Mouse (Mus musculus) olfactory bulb, adult 2 months (tissue): ENCODE data around the gene Nradd. TPM values are rescaled to one million over a fixed set of nuclear protein-coding genes. Genes with fewer than 3 reads are reported as not detected.
A peak's percentile ranks its signal among the peaks of the same experiment; 100 is the strongest.

Source experiments
- H3K27ac ChIP-seq: fragments of 200-500 bp; 2 replicates; pipeline ENCODE4 v1.5.1; 2012; ENCODE audit warnings: low read depth, low read length; ENCODE audit not compliant: insufficient read depth
- H3K4me1 ChIP-seq: fragments of 200-500 bp; 2 replicates; pipeline ENCODE4 v1.6.1; 2012; ENCODE audit warnings: low read length; ENCODE audit not compliant: control insufficient read depth, insufficient read depth
- H3K4me3 ChIP-seq: fragments of 200-500 bp; 2 replicates; pipeline ENCODE4 v1.5.1; 2012; ENCODE audit warnings: mild to moderate bottlenecking, low read depth, low read length, moderate library complexity; ENCODE audit not compliant: insufficient read depth
- CTCF ChIP-seq: fragments of 200-500 bp; IDR thresholded peaks from 2 replicates; pipeline ENCODE4 v1.5.1; 2012; ENCODE audit warnings: low read depth, mild to moderate bottlenecking, low read length, moderate library complexity; ENCODE audit not compliant: insufficient read depth
- POLR2A ChIP-seq: fragments of 200-500 bp; IDR thresholded peaks from 2 replicates; pipeline ENCODE4 v1.6.1; 2012; ENCODE audit warnings: mild to moderate bottlenecking, low read depth, low read length, moderate library complexity; ENCODE audit not compliant: insufficient read depth
- WGBS: fragments of 180-500 bp; shearing (Covaris S2); methylation state at CpG from one replicate; pipeline ENCODE4 v1.1.7; 2018; 5-methylcytosine and 5-hydroxymethylcytosine counted together
- polyA plus RNA-seq: library from polyadenylated mRNA; stranded (reverse); fragments of >200 nt; gene quantifications from 2 replicates; pipeline ENCODE4 v1.2.4, GENCODE M21; 2012; ENCODE audit warnings: low replicate concordance; ENCODE audit not compliant: missing spikeins, insufficient read depth, insufficient read length

Nradd gene
- polyA plus RNA-seq, 1 experiment, result not detected

DNA sequence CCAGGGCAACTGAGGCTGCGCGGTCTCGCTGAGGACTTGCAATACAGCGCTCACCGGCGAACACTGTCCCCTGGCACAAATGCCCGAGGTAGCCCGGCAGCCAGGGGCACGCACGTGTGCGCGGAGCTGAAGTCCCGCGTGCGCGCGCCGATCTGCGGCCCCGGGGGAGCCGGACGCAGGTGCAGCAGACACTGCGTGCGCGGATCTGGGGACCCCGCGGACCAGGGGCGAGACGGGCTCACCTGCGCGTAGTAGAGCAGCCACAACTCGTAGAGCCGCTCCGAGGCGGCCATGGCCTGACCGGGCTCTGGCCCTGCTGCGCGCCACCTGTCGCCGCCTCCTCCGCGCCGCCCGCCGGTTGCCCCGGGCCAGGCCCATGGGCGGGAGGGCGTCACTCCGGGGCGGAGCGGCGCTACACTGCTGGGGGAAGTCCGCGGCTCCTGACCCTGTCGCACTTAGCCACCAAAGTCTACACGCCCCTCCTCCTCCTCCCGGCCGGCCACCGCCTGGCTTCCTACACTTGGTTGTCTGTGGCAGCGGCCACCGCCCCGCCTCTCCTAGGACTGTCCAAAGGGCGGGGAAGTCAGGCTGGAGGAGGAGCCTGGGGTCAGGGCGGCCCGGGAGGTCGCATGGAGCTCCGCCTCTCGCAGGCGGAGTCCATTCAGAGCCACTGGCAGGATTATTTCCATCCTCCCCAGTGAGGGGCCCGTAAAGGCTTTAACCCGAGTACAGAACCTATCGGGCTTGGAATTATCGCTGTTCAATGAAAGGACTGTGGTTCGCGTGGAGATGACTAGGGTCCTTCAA, 29.6 kb upstream of the Nradd start, which contains the start of gene Nbeal2:
Gene Nbeal2, minus strand, starts transcription at position 507 of the 807 bp plus-strand sequence.
- WGBS, result 1% methylated on average over 75 of the region's 75 CpGs
- TF ChIP-seq CTCF, result no peak
- TF ChIP-seq POLR2A, result 0 out of 2 replicates have a peak, but pooled peaks have one; percentile 31
- Histone ChIP-seq H3K4me3 (peak within 1 kb of the TSS; percentile 85), H3K27ac (no peak within 1 kb of the TSS; the same call in 1 of the 2 replicates), H3K4me1 (peaks cover 40% of the 10 kb centered on the region)

DNA sequence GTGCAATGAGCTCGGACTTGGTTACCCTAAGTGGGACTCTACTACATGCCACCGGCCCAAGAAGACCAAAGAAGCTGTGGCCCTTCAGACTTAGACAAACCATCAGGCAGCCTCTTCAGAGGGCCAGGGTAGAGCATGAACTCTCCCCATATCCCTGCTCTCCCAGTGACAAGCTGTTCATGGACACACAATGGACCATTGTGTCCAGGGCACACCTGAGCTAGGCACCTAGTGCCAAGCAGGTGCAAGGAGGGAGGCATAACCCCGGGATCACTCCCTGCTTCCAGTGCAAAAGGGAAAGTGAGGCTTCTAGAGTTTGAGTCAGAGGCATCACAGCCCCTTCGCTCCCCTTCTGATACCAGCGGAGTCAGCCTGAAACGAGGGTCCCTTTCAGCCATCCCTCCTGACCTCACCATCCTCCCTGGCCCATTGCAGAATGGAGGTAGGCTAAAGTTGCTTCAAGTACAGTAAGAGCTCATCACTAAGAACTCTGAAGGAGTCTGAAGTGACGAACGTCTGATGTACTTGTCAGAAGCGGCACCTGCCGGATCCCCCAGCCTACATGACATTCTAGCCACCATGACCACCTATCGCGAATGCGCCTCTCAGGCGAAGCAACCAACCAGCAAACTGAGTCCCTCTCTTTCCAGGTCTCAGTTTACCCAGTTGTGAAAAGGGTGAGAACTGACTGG, 28.9 kb upstream of the Nradd start:
- H3K4me3 ChIP-seq, result peak overlapping the region; percentile 85

DNA sequence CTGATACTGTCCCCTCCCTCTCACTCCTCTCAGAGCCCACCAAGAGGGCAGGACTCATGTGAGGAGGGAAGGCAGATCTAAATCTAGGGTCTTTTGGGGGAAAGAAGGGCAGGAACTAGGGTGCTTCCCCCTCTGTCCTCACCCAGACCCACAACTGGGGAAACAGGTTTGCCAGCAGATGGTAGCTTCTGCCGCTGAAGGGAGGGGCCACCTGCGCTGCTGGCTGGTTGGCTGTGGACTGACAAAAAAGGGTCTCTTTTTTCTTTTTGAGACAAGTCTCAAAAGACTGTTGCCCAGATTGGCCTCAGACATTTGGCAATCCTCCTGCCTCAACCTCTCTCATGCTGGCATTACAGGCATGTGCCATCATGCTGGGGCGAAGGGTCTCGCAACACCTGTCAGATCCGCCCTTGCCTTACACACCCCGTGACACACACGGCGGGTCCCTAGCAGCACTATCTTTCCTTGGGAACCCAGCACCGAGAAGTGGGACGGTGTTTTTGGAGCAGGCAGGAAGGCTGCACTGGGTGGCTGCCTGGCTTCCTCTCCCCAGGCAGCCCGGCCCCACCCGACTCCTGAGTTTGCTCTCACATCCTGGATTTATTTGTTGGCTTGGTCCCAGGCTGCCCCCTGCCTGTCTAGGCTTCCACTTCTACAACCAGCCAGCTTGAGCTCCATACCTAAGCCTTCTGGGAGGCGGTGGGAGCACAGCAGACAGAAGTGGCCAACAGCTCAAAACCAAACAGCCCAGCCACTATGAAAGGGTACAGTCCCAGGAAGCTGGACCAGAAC, 27.9 kb upstream of the Nradd start:
- Histone ChIP-seq H3K4me1 (peaks cover 34% of the 10 kb centered on the region), H3K4me3 (peak overlapping the region; percentile 14; the same call in 1 of the 2 replicates), H3K27ac (no peak overlapping the region)
- 53% methylated on average over 13 of the region's 13 CpGs for WGBS
- TF ChIP-seq POLR2A (no peak), CTCF (no peak)

More for the DNA sequence above, 28.9 kb upstream of the Nradd start:
- WGBS, result 20% methylated on average over 14 of the region's 14 CpGs
- Histone ChIP-seq H3K27ac (no peak overlapping the region), H3K4me1 (peaks cover 40% of the 10 kb centered on the region)
- no peak for TF ChIP-seq CTCF
- no peak for TF ChIP-seq POLR2A

DNA sequence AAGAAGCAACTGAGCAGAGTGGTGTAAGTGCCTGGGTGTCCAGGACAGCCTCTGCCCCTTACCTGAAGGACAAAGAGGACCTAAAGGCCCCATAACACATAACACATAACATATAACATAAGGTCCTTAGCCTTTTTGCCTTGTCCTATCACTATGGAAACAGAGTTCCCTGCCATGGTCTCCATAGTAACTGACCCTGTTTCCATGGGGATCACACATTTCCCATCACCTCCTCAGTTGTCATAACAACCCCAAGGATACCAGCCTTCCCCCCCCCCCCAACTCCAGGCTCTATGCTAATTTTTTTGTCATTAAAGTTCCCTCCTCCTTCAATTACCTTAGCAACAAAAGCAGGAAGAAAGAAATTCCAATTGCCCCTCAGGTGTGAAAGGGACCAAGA, 25.5 kb upstream of the Nradd start:
- H3K27ac ChIP-seq, result peak overlapping the region; percentile 34; the same call in 1 of the 2 replicates
- H3K4me3 ChIP-seq, result no peak overlapping the region
- TF ChIP-seq CTCF (no peak), POLR2A (no peak)
- H3K4me1 ChIP-seq, result peaks cover 30% of the 10 kb centered on the region

DNA sequence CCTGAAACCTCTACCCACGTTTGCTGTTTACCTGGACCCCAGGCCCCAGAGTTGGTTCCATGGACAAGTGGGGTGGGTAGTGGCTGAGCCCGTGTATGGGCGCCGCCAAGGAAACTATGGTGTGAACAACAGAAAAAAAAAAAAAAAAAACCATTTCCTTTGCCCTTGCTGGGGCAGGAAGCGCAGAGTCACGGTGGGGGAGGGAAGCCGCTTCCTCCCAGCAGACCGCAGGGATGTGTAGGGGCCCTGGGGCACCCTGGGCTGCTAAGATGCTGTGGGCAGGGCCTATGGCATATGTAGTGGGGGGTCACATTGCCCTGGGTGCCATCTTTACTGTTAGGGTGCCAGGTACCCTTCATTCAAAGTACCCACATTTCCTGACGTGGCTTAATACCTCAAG, 21.0 kb upstream of the Nradd start:
- TF ChIP-seq CTCF (no peak), POLR2A (no peak)
- no peak overlapping the region for H3K4me3 ChIP-seq
- peaks cover 7% of the 10 kb centered on the region for H3K4me1 ChIP-seq
- 83% methylated on average over 9 of the region's 9 CpGs for WGBS
- no peak overlapping the region for H3K27ac ChIP-seq

DNA sequence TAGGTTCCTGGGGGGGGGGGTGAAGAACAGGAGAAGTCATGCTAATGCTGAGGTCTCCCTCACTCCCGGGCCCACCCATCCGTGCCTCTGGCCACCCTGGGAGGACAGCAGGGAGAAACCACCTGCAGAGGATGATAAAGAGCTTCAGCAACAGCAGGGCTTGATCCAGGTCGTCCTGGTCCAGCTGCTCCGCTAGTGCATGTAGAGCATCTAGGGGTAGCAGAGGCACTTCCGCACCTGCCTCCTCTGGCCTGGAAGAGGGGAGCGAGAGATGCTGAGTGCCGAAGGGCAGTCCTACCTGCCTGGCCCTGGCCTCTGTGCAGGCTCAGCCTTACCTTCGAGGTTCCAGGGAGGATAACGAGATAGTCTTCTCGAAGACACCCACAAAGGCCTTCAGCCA, 20.0 kb upstream of the Nradd start:
- no peak for TF ChIP-seq POLR2A
- no peak for TF ChIP-seq CTCF
- 85% methylated on average over 10 of the region's 10 CpGs for WGBS
- H3K4me3 ChIP-seq, result no peak overlapping the region
- no peak overlapping the region for H3K27ac ChIP-seq
- H3K4me1 ChIP-seq, result peaks cover 3% of the 10 kb centered on the region

DNA sequence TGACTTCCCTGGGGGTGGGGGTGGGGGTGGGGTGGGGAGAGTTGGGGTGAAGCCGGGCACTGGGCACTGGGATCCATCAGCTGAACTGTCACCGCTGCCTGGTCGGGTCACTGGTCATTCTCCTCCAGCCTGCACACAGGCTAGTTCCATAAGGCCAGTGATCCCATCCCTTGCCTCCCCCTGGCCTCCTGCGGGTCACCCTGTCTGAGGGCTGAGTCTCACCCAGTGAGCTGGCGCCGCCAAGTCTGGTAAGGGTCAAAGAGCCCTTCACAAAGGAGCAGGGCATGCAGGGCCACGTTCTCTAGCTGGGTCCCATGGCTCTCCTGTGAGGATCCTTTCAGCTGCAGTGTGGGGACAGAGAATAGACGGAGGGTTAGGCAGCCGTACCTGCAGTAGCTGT, 19.5 kb upstream of the Nradd start:
- TF ChIP-seq POLR2A, result no peak
- no peak for TF ChIP-seq CTCF
- WGBS, result 71% methylated on average over 9 of the region's 9 CpGs
- no peak overlapping the region for H3K4me3 ChIP-seq
- no peaks in the 10 kb centered on the region for H3K4me1 ChIP-seq
- no peak overlapping the region for H3K27ac ChIP-seq

DNA sequence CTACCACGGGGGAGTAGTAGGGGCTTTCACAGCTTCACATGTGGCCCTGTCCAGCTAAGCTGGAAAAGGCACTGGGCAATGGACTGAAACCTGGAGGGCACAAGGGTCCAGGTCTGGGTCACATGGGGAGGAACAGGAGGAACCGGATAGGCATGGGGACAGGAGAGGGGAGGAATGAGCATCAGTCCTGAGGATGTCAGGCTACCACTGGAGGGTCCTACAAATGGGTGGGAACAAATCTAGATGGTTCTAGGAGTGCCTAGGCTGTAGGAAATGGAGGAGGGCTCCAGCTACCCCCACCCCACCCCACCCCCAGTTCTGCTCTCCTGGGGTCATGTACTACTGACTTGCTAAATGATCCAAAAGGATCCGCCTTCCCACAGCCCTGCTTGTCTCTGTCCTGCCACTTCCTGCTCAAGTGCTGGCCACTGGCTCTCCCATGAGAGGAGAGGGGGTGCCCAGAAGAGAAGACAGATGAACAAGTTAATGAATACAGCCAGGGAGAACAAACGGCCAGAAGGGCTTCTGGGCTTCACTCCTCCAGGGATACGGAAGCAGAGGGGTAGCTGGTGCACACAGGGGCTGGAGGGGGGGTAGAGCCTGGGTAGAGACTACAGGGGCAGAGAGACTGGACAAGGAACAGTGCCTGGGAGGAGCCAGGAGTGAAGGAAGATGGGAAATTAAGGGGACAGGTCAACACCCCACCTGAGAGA, 18.7 kb upstream of the Nradd start:
- TF ChIP-seq POLR2A, result no peak
- TF ChIP-seq CTCF, result no peak
- Histone ChIP-seq H3K4me1 (no peaks in the 10 kb centered on the region), H3K27ac (no peak overlapping the region), H3K4me3 (no peak overlapping the region)
- 68% methylated on average over 5 of the region's 5 CpGs for WGBS
